Comparison of ENCODE assay signal across 14 mouse cellular contexts in genomic region chrX:11666517-11666916, GRCm38 (mm10).
DNase-seq lines count a peak whose midpoint lies in the region; ATAC-seq and TF ChIP-seq lines count a peak whose summit lies in the region.
"Had no signal": no experiment of that assay in that cellular context is flagged by ENCODE, and none has a peak within 500 bp of the region (broad histone marks: within the 10 kb centered on the region; RNA-seq: fewer than 3 reads in every experiment).

No protein-coding gene starts in this region.

- no peak overlapping the region for H3K4me2 ChIP-seq in kidney, postnatal 0 days (ENCODE audit: low read length)
- peak overlapping the region; percentile 28; the same call in 1 of the 2 replicates for H3K4me2 ChIP-seq in liver, embryonic 12.5 days
- H3K4me2 ChIP-seq in forebrain, embryonic 12.5 days, result no peak overlapping the region
- H3K4me2 ChIP-seq: midbrain, embryonic 12.5 days had no signal

- WGBS in kidney, postnatal 0 days, result 22% methylated on average over 9 of the region's 15 CpGs
- 26% methylated on average over 6 of the region's 15 CpGs for WGBS in liver, embryonic 12.5 days (ENCODE audit: insufficient replicate concordance)
- WGBS in forebrain, embryonic 12.5 days, result 19% methylated on average over 9 of the region's 15 CpGs

- H3K9me3 ChIP-seq in kidney, postnatal 0 days (replicated peaks; ENCODE audit: low read length), result no peaks in the 10 kb centered on the region
- H3K9me3 ChIP-seq in liver, embryonic 12.5 days (replicated peaks), result no peaks in the 10 kb centered on the region
- no peaks in the 10 kb centered on the region for H3K9me3 ChIP-seq in forebrain, embryonic 12.5 days
- H3K9me3 ChIP-seq: limb, embryonic 10.5 days; midbrain, embryonic 12.5 days had no signal

- no peaks in the 10 kb centered on the region for H3K4me1 ChIP-seq in kidney, postnatal 0 days (replicated peaks; ENCODE audit: insufficient read depth, low read length)
- peaks cover 36% of the 10 kb centered on the region for H3K4me1 ChIP-seq in liver, embryonic 12.5 days
- H3K4me1 ChIP-seq in forebrain, embryonic 12.5 days, result peaks cover 23% of the 10 kb centered on the region

- H3K4me3 ChIP-seq in kidney, postnatal 0 days (replicated peaks; ENCODE audit: low read depth, low read length), result no peak overlapping the region
- no peak overlapping the region for H3K4me3 ChIP-seq in liver, embryonic 12.5 days
- H3K4me3 ChIP-seq in forebrain, embryonic 12.5 days (replicated peaks), result no peak overlapping the region
- H3K4me3 ChIP-seq: erythroblast, embryonic 14.5 days; limb, embryonic 10.5 days; midbrain, embryonic 12.5 days had no signal

- ATAC-seq in kidney, postnatal 0 days (replicated peaks; ENCODE audit: low FRiP score, low read depth), result no peak
- ATAC-seq in liver, embryonic 12.5 days, result no peak
- no peak for ATAC-seq in megakaryocyte-erythroid progenitor cell, adult 5-6 weeks (replicated peaks; ENCODE audit: low FRiP score, low TSS enrichment, poor library complexity, severe bottlenecking)
- ATAC-seq in forebrain, embryonic 12.5 days (ENCODE audit: low FRiP score), result no peak

- DNase-seq in adrenal gland, postnatal 14 days, result peak; percentile 56
- no peak for DNase-seq in adrenal gland, adult 18-20 months (ENCODE audit: low spot score in 2 of 2)
- DNase-seq in kidney, postnatal 0 days (ENCODE audit: low spot score), result peak; percentile 40
- no peak for DNase-seq in kidney, adult 11 months
- DNase-seq in 416B (ENCODE audit: low read depth), result peak; percentile 61
- DNase-seq: B cell, adult 2 months; cerebellum, adult 11-12 months; gastrocnemius, postnatal 10 days had no signal

- no peak for TF ChIP-seq CTCF in kidney, postnatal 0 days (IDR thresholded peaks at IDR 0.05; ENCODE audit: low read depth)

- no peaks in the 10 kb centered on the region for H3K27me3 ChIP-seq in kidney, postnatal 0 days (ENCODE audit: insufficient read depth, low read length)
- H3K27me3 ChIP-seq in liver, embryonic 12.5 days (replicated peaks), result peaks cover 43% of the 10 kb centered on the region
- H3K27me3 ChIP-seq in forebrain, embryonic 12.5 days, result peaks cover 30% of the 10 kb centered on the region

- H3K9ac ChIP-seq in kidney, postnatal 0 days (ENCODE audit: low read depth, low read length), result no peak overlapping the region
- H3K9ac ChIP-seq in liver, embryonic 12.5 days, result no peak overlapping the region
- no peak overlapping the region for H3K9ac ChIP-seq in forebrain, embryonic 12.5 days
- H3K9ac ChIP-seq: midbrain, embryonic 12.5 days had no signal

- H3K27ac ChIP-seq in kidney, postnatal 0 days, result no peak overlapping the region
- no peak overlapping the region for H3K27ac ChIP-seq in liver, embryonic 12.5 days
- no peak overlapping the region for H3K27ac ChIP-seq in forebrain, embryonic 12.5 days
- H3K27ac ChIP-seq: limb, embryonic 10.5 days; midbrain, embryonic 12.5 days had no signal

- no peaks in the 10 kb centered on the region for H3K36me3 ChIP-seq in kidney, postnatal 0 days (ENCODE audit: insufficient read depth, low read length)
- H3K36me3 ChIP-seq in liver, embryonic 12.5 days, result no peaks in the 10 kb centered on the region
- H3K36me3 ChIP-seq in forebrain, embryonic 12.5 days (replicated peaks), result no peaks in the 10 kb centered on the region
- H3K36me3 ChIP-seq: limb, embryonic 10.5 days; midbrain, embryonic 12.5 days had no signal

Comparison
In these comparisons a context has a peak if more than half of its experiments do, and no peak if none do; other contexts are left out.
1. DNase-seq: peak in adrenal gland, postnatal 14 days (single experiment), kidney, postnatal 0 days (single experiment) and 416B (single experiment); none in adrenal gland, adult 18-20 months (0 of 2) and kidney, adult 11 months (single experiment).